Mouse (Mus musculus) c-Kit-positive CD71-negative TER-119-negative erythroid progenitor cells, embryonic 14.5 days (primary cell): ENCODE measurements around the gene Clstn3.
"Not testable (repeated sequence)": the region's sequence is repeated elsewhere in the genome, so short reads cannot be mapped to it uniquely, and the experiment has no call there.

Source experiments
- DNase-seq: peaks from one replicate; pipeline ENCODE4 v3.0.0-alpha.2; 2013; ENCODE audit warnings: low read depth

Gene Clstn3

GRCm38 (mm10) chr6:124448959-124449667 is 15.5 kb downstream of the Clstn3 start:
- DNase-seq, result no peak

GRCm38 (mm10) chr6:124448186-124448852 is 16.3 kb downstream of the Clstn3 start:
- DNase-seq, result no peak

- DNase-seq, result no peak
These were observed 17.2 kb downstream of the Clstn3 start for GRCm38 (mm10) chr6:124447356-124447755.

GRCm38 (mm10) chr6:124446459-124446858 is 18.1 kb downstream of the Clstn3 start:
- DNase-seq, result no peak

- no peak for DNase-seq
These were observed 18.6 kb downstream of the Clstn3 start for GRCm38 (mm10) chr6:124446024-124446423.

GRCm38 (mm10) chr6:124443338-124443737 is 21.3 kb downstream of the Clstn3 start:
- no peak for DNase-seq

GRCm38 (mm10) chr6:124436245-124436644 is 28.3 kb downstream of the Clstn3 start:
- no peak for DNase-seq

GRCm38 (mm10) chr6:124435173-124435572 is 29.4 kb downstream of the Clstn3 start:
- no peak for DNase-seq

- DNase-seq, result no peak
These were observed 30.8 kb downstream of the Clstn3 start for GRCm38 (mm10) chr6:124433688-124434324.

- no peak for DNase-seq
These were observed 33.7 kb downstream of the Clstn3 start for GRCm38 (mm10) chr6:124430784-124431495.

GRCm38 (mm10) chr6:124430379-124430778 is 34.2 kb downstream of the Clstn3 start:
- DNase-seq, result no peak

GRCm38 (mm10) chr6:124427791-124428576 is 36.6 kb downstream of the Clstn3 start:
- no peak for DNase-seq

- DNase-seq, result no peak
These were observed 37.3 kb downstream of the Clstn3 start for GRCm38 (mm10) chr6:124427289-124427688.

- no peak for DNase-seq
These were observed 38.0 kb downstream of the Clstn3 start for GRCm38 (mm10) chr6:124426604-124427003.

GRCm38 (mm10) chr6:124425523-124425922 is 39.1 kb downstream of the Clstn3 start:
- DNase-seq, result no peak

- not testable (repeated sequence) for DNase-seq
These were observed 39.6 kb downstream of the Clstn3 start for GRCm38 (mm10) chr6:124425042-124425441.

- DNase-seq, result no peak
These were observed 40.5 kb downstream of the Clstn3 start for GRCm38 (mm10) chr6:124424068-124424498.

GRCm38 (mm10) chr6:124418686-124419085 is 45.9 kb downstream of the Clstn3 start:
- no peak for DNase-seq

- DNase-seq, result peak; percentile 53
These were observed 49.1 kb downstream of the Clstn3 start for GRCm38 (mm10) chr6:124415347-124416088.

GRCm38 (mm10) chr6:124414927-124415325 is 49.7 kb downstream of the Clstn3 start, which contains the start of gene Pex5:
Pex5 (minus strand) TSS chr6:124415067.
- peak; percentile 86 for DNase-seq
